ENCODE assay signal across 13 mouse cellular contexts in the genomic region with DNA sequence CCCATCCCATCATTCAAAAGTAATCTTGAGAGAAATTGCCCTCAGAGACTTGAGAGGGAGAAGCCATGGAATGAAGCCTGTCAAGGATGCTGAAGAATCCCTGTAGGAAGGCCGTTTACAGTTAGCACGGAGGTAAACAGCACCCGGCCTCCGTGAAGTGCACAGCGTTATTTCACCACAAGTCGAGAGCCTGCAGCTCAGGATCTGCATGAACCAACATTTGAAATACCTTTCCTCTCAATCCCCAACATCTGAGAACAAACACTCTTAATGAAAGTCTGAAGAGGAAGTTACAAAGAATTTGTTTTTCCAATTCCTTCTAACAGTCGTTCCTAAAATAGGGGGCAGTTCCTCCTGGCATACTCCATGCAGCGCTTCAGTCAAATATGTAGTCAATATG.
"Had no signal": no experiment of that assay in that cellular context is flagged by ENCODE, and none has a peak within 500 bp of the region (broad histone marks: within the 10 kb centered on the region; RNA-seq: fewer than 3 reads in every experiment).

No protein-coding gene starts in this region.

- H3K27ac ChIP-seq: intestine, embryonic 15.5 days; layer of hippocampus, adult 2 months; limb, embryonic 12.5 days; liver, embryonic 13.5 days; midbrain, embryonic 15.5 days had no signal

- DNase-seq: kidney, adult 18-20 months; kidney, postnatal 36 days; liver; liver, embryonic 13.5 days; liver, postnatal 0 days; right cerebral cortex, postnatal 14 days; thymus, postnatal 4 days had no signal

- ATAC-seq: intestine, embryonic 15.5 days; liver, postnatal 0 days; midbrain, embryonic 15.5 days had no signal

- H3K27me3 ChIP-seq: intestine, embryonic 15.5 days; limb, embryonic 12.5 days; liver, embryonic 13.5 days; midbrain, embryonic 15.5 days had no signal

- H3K4me1 ChIP-seq: intestine, embryonic 15.5 days; limb, embryonic 12.5 days; liver, embryonic 13.5 days; midbrain, embryonic 15.5 days had no signal

- H3K4me2 ChIP-seq: intestine, embryonic 15.5 days; limb, embryonic 12.5 days; liver, embryonic 13.5 days; midbrain, embryonic 11.5 days; midbrain, embryonic 15.5 days had no signal

- H3K9ac ChIP-seq: intestine, embryonic 15.5 days; limb, embryonic 12.5 days; liver, embryonic 13.5 days; liver, postnatal 0 days; midbrain, embryonic 15.5 days had no signal

- H3K9me3 ChIP-seq: intestine, embryonic 15.5 days; limb, embryonic 12.5 days; liver, embryonic 13.5 days; megakaryocyte, embryonic 14.5 days; midbrain, embryonic 15.5 days had no signal

- H3K36me3 ChIP-seq: intestine, embryonic 15.5 days; limb, embryonic 12.5 days; liver, embryonic 13.5 days; midbrain, embryonic 15.5 days had no signal

- H3K4me3 ChIP-seq: intestine, embryonic 15.5 days; layer of hippocampus, adult 2 months; limb, embryonic 12.5 days; liver, embryonic 13.5 days; megakaryocyte, embryonic 14.5 days; midbrain, embryonic 15.5 days had no signal
